Mouse (Mus musculus): ENCODE measurements at regions not wholly inside any gene's neighbourhood (a gene's known extent, or its start where the extent isn't known, plus 50 kb on each side); places are given as distances from the start of the nearest gene placed in this dataset.

- H3K4me3 ChIP-seq (replicated peaks; ENCODE audit: low read length), result no peak overlapping the region
- H3K9me3 ChIP-seq (replicated peaks; ENCODE audit: control insufficient read depth, low read length), result no peaks in the 10 kb centered on the region
- H3K4me1 ChIP-seq (ENCODE audit: control insufficient read depth, insufficient read depth, low read length), result no peaks in the 10 kb centered on the region
- no peak overlapping the region for H3K27ac ChIP-seq (ENCODE audit: low read length)
- H3K36me3 ChIP-seq (ENCODE audit: control insufficient read depth, insufficient read depth, low read length), result no peaks in the 10 kb centered on the region
- 45% methylated on average over 13 of the region's 13 CpGs for WGBS
- H3K9ac ChIP-seq (ENCODE audit: low read length), result no peak overlapping the region
- no peak overlapping the region for H3K4me2 ChIP-seq (ENCODE audit: low read depth, low read length)
- no peak for ATAC-seq (ENCODE audit: insufficient read depth, low FRiP score)
- no peaks in the 10 kb centered on the region for H3K27me3 ChIP-seq (ENCODE audit: control insufficient read depth, insufficient read depth, low read length)
Measured at GRCm38 (mm10) chr15:87384279-87385066, 159.6 kb upstream of the Fam19a5 start.

- 84% methylated on average over 6 of the region's 6 CpGs for WGBS
- Histone ChIP-seq H3K36me3 (ENCODE audit: control insufficient read depth, insufficient read depth, low read length) (no peaks in the 10 kb centered on the region), H3K27me3 (ENCODE audit: control insufficient read depth, insufficient read depth, low read length) (no peaks in the 10 kb centered on the region), H3K4me2 (ENCODE audit: low read depth, low read length) (no peak overlapping the region), H3K9me3 (replicated peaks; ENCODE audit: control insufficient read depth, low read length) (no peaks in the 10 kb centered on the region), H3K4me3 (replicated peaks; ENCODE audit: low read length) (no peak overlapping the region), H3K4me1 (ENCODE audit: control insufficient read depth, insufficient read depth, low read length) (no peaks in the 10 kb centered on the region), H3K27ac (ENCODE audit: low read length) (no peak overlapping the region), H3K9ac (ENCODE audit: low read length) (no peak overlapping the region)
- no peak; the same call in 1 of the 2 replicates for ATAC-seq (ENCODE audit: insufficient read depth, low FRiP score)
Measured at GRCm38 (mm10) chr15:87386513-87386983, 157.6 kb upstream of the Fam19a5 start.

DNA sequence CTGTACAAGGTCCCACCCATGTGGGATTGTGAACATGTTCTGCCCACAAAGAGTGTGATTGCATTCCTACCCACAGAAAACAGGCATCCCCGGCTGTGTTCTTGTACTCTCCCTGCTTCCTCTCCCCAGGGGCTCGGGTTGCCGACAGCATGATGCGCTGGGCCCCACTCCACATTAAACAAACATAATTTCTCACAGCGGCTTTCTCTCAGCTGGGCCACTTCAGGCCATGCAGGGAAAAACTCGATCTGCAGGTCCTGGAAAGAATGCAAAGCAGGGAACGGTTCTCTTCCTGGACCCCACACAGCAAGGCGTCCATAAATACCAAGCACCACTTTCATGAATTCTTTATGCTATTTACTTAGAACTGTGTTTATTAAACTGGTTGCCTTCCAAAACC, 152.7 kb upstream of the Fam19a5 start:
- Histone ChIP-seq H3K27ac (ENCODE audit: low read length) (no peak overlapping the region), H3K4me2 (ENCODE audit: low read depth, low read length) (no peak overlapping the region), H3K9ac (ENCODE audit: low read length) (no peak overlapping the region), H3K27me3 (ENCODE audit: control insufficient read depth, insufficient read depth, low read length) (no peaks in the 10 kb centered on the region), H3K36me3 (ENCODE audit: control insufficient read depth, insufficient read depth, low read length) (no peaks in the 10 kb centered on the region), H3K4me1 (ENCODE audit: control insufficient read depth, insufficient read depth, low read length) (no peaks in the 10 kb centered on the region), H3K9me3 (replicated peaks; ENCODE audit: control insufficient read depth, low read length) (no peaks in the 10 kb centered on the region), H3K4me3 (replicated peaks; ENCODE audit: low read length) (no peak overlapping the region)
- 15% methylated on average over 8 of the region's 8 CpGs for WGBS
- ATAC-seq (ENCODE audit: insufficient read depth, low FRiP score), result no peak

DNA sequence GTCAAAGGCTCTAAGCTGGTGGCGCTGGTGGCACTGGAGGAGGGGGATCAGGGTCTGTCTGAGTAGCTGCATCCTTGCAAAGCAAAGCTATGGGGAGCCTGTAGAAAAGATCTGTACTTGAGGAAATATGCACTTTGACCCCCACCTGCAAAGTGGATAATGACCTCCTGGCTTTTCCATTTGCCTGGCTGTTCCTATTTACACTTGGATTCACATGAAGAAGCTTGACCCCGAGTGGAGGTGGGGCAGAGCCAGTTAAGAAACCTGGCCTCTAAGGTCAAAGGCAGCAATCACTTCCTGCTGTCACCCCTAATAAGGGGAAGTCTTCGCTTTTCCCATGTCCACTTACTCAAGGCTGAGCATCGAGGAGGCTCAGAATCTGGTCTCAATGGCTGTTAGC, 145.7 kb upstream of the Fam19a5 start:
- 55% methylated on average over 4 of the region's 4 CpGs for WGBS
- no peaks in the 10 kb centered on the region for H3K4me1 ChIP-seq (ENCODE audit: control insufficient read depth, insufficient read depth, low read length)

DNA sequence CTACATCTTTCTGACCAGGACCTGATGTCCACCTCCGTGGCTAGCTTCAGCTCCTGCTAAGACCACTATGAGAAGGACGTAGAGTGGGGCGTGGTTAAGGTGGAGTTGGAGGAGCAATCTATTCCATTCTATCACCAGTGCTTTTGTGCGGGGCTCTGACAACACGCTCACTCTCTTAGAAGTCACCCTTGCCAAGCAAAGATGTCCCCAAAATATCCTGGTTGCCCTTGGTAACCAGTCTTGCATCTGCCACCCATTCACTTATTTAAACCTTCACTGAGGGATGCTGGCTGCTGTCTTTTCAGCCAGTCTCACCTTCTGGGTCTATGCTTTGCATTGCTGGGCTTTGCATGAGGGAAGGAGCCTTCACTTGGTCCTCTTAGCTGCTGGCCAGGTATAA, 138.4 kb upstream of the Fam19a5 start:
- WGBS, result 84% methylated on average over 5 of the region's 5 CpGs
- Histone ChIP-seq H3K27me3 (ENCODE audit: control insufficient read depth, insufficient read depth, low read length) (no peaks in the 10 kb centered on the region), H3K4me3 (replicated peaks; ENCODE audit: low read length) (no peak overlapping the region), H3K9ac (ENCODE audit: low read length) (no peak overlapping the region), H3K4me2 (ENCODE audit: low read depth, low read length) (no peak overlapping the region), H3K9me3 (replicated peaks; ENCODE audit: control insufficient read depth, low read length) (no peaks in the 10 kb centered on the region), H3K4me1 (ENCODE audit: control insufficient read depth, insufficient read depth, low read length) (no peaks in the 10 kb centered on the region), H3K36me3 (ENCODE audit: control insufficient read depth, insufficient read depth, low read length) (no peaks in the 10 kb centered on the region), H3K27ac (ENCODE audit: low read length) (no peak overlapping the region)
- no peak for ATAC-seq (ENCODE audit: insufficient read depth, low FRiP score)

More for the DNA sequence above, 145.7 kb upstream of the Fam19a5 start:
- Histone ChIP-seq H3K27ac (ENCODE audit: low read length) (no peak overlapping the region), H3K4me3 (replicated peaks; ENCODE audit: low read length) (no peak overlapping the region), H3K27me3 (ENCODE audit: control insufficient read depth, insufficient read depth, low read length) (no peaks in the 10 kb centered on the region), H3K9ac (ENCODE audit: low read length) (no peak overlapping the region), H3K4me2 (ENCODE audit: low read depth, low read length) (no peak overlapping the region), H3K9me3 (replicated peaks; ENCODE audit: control insufficient read depth, low read length) (no peaks in the 10 kb centered on the region; the same call in 1 of the 2 replicates), H3K36me3 (ENCODE audit: control insufficient read depth, insufficient read depth, low read length) (no peaks in the 10 kb centered on the region)
- no peak for ATAC-seq (ENCODE audit: insufficient read depth, low FRiP score)

- no peak overlapping the region for H3K4me2 ChIP-seq (ENCODE audit: low read depth, low read length)
- 54% methylated on average over 12 of the region's 12 CpGs for WGBS
- ATAC-seq (ENCODE audit: insufficient read depth, low FRiP score), result no peak
- no peaks in the 10 kb centered on the region for H3K36me3 ChIP-seq (ENCODE audit: control insufficient read depth, insufficient read depth, low read length)
- no peak overlapping the region for H3K9ac ChIP-seq (ENCODE audit: low read length)
- H3K4me1 ChIP-seq (ENCODE audit: control insufficient read depth, insufficient read depth, low read length), result no peaks in the 10 kb centered on the region
- no peaks in the 10 kb centered on the region for H3K27me3 ChIP-seq (ENCODE audit: control insufficient read depth, insufficient read depth, low read length)
- H3K4me3 ChIP-seq (replicated peaks; ENCODE audit: low read length), result no peak overlapping the region
- H3K9me3 ChIP-seq (replicated peaks; ENCODE audit: control insufficient read depth, low read length), result no peaks in the 10 kb centered on the region
- H3K27ac ChIP-seq (ENCODE audit: low read length), result no peak overlapping the region
Measured at GRCm38 (mm10) chr15:87411978-87412377, 132.1 kb upstream of the Fam19a5 start.

DNA sequence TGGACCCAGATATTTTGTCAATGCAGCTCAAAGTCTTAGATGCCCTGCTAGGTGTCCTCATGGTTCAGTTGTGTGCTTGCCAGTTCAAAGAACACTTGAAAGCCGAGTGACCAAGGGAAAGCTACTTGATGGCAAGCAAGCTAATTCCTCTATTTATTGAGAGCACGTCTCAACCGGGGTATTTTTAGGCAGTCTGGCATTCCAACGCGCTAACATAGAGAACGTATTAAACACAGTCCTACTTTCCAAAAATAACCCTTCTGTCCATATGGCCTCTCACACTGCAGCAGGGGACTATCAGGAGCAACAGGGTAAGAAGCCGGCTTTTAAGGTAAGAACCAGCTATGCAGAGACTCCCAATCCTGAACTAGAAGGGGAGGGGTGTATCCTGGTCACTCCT, 128.1 kb upstream of the Fam19a5 start:
- H3K27ac ChIP-seq (ENCODE audit: low read length), result no peak overlapping the region
- 73% methylated on average over 7 of the region's 7 CpGs for WGBS
- no peaks in the 10 kb centered on the region for H3K36me3 ChIP-seq (ENCODE audit: control insufficient read depth, insufficient read depth, low read length)
- ATAC-seq (ENCODE audit: insufficient read depth, low FRiP score), result no peak
- no peaks in the 10 kb centered on the region for H3K9me3 ChIP-seq (replicated peaks; ENCODE audit: control insufficient read depth, low read length)
- no peaks in the 10 kb centered on the region for H3K4me1 ChIP-seq (ENCODE audit: control insufficient read depth, insufficient read depth, low read length)
- H3K4me2 ChIP-seq (ENCODE audit: low read depth, low read length), result no peak overlapping the region
- no peaks in the 10 kb centered on the region for H3K27me3 ChIP-seq (ENCODE audit: control insufficient read depth, insufficient read depth, low read length)
- no peak overlapping the region for H3K4me3 ChIP-seq (replicated peaks; ENCODE audit: low read length)
- no peak overlapping the region for H3K9ac ChIP-seq (ENCODE audit: low read length)

GRCm38 (mm10) chr15:87421743-87422142, 122.4 kb upstream of the Fam19a5 start:
- Histone ChIP-seq H3K9ac (ENCODE audit: low read length) (no peak overlapping the region), H3K4me3 (replicated peaks; ENCODE audit: low read length) (no peak overlapping the region), H3K4me2 (ENCODE audit: low read depth, low read length) (no peak overlapping the region), H3K4me1 (ENCODE audit: control insufficient read depth, insufficient read depth, low read length) (no peaks in the 10 kb centered on the region), H3K36me3 (ENCODE audit: control insufficient read depth, insufficient read depth, low read length) (no peaks in the 10 kb centered on the region), H3K27ac (ENCODE audit: low read length) (no peak overlapping the region), H3K9me3 (replicated peaks; ENCODE audit: control insufficient read depth, low read length) (no peaks in the 10 kb centered on the region), H3K27me3 (ENCODE audit: control insufficient read depth, insufficient read depth, low read length) (no peaks in the 10 kb centered on the region)
- 80% methylated on average over 4 of the region's 4 CpGs for WGBS
- ATAC-seq (ENCODE audit: insufficient read depth, low FRiP score), result no peak

DNA sequence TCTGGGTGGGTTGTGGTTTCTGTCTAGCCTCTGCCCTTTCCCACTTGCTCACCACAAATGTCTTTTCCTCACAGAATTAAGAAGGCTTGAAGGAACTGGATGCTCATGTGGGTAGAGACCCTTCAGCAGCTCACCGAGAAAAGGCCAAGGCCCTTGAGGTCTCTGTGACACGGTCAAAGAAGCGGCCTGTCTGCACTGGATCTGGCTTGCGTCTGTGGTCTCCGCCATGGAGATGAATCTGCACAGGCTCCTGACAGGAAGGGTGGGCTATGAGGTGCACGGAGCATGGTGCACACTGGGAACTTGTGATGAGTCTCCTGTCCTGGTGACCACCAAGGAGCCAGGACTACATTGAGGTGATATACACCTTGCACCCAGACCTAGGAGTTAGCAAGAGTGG, 110.8 kb upstream of the Fam19a5 start:
- no peak for ATAC-seq (ENCODE audit: insufficient read depth, low FRiP score)
- H3K9ac ChIP-seq (ENCODE audit: low read length), result no peak overlapping the region
- no peaks in the 10 kb centered on the region for H3K36me3 ChIP-seq (ENCODE audit: control insufficient read depth, insufficient read depth, low read length)
- H3K9me3 ChIP-seq (replicated peaks; ENCODE audit: control insufficient read depth, low read length), result no peaks in the 10 kb centered on the region
- no peak overlapping the region for H3K4me2 ChIP-seq (ENCODE audit: low read depth, low read length)
- no peak overlapping the region for H3K27ac ChIP-seq (ENCODE audit: low read length)
- H3K27me3 ChIP-seq (ENCODE audit: control insufficient read depth, insufficient read depth, low read length), result no peaks in the 10 kb centered on the region
- 85% methylated on average over 6 of the region's 6 CpGs for WGBS
- no peaks in the 10 kb centered on the region for H3K4me1 ChIP-seq (ENCODE audit: control insufficient read depth, insufficient read depth, low read length)
- no peak overlapping the region for H3K4me3 ChIP-seq (replicated peaks; ENCODE audit: low read length)

Data from stomach, embryonic 16.5 days (tissue).